Mouse (Mus musculus) mouse trophoblast stem cell (cell line): ENCODE measurements around the gene Prpsap2.

ENCODE experiments used
- in situ Hi-C, 2 experiments: fragments of 300-500 bp; cut with MseI, MboI; formaldehyde crosslinking; loops; 2 replicates in 1 of 2; 3 replicates in 1 of 2; pipeline ENCODE4 v1.15.1; 2025

Gene Prpsap2

GRCm38 (mm10) chr11:61717990-61718389 lies 43.9 kb downstream of the Prpsap2 start:
- in situ Hi-C loops, result loop anchor here (5.0 kb wide), 2 partner anchors 46 to 51 kb away; no protein-coding TSS in a partner anchor

- in situ Hi-C loops, result loop anchor here (5.0 kb wide), 2 partner anchors 43 to 48 kb away; no protein-coding TSS in a partner anchor
Observed at GRCm38 (mm10) chr11:61715130-61715529, 46.8 kb downstream of the Prpsap2 start.

- in situ Hi-C loops, result loop anchor here (5.0 kb wide), 3 partner anchors 42 to 87 kb away; no protein-coding TSS in a partner anchor
Observed at GRCm38 (mm10) chr11:61714346-61715117, 47.4 kb downstream of the Prpsap2 start.

GRCm38 (mm10) chr11:61713157-61713855 lies 48.6 kb downstream of the Prpsap2 start:
- in situ Hi-C loops, result loop anchor here (5.0 kb wide), 1 partner anchor 86 kb away; no protein-coding TSS in a partner anchor

- in situ Hi-C loops, result no loop called here
Observed at GRCm38 (mm10) chr11:61708928-61709327, 53.0 kb downstream of the Prpsap2 start.

- in situ Hi-C loops, result no loop called here
Observed at GRCm38 (mm10) chr11:61706232-61706631, 55.7 kb downstream of the Prpsap2 start.

GRCm38 (mm10) chr11:61705581-61705980 lies 56.3 kb downstream of the Prpsap2 start:
- in situ Hi-C loops, result no loop called here

GRCm38 (mm10) chr11:61702494-61702893 lies 59.4 kb downstream of the Prpsap2 start:
- in situ Hi-C loops, result no loop called here

- in situ Hi-C loops, result no loop called here
Observed at GRCm38 (mm10) chr11:61701696-61702095, 60.2 kb downstream of the Prpsap2 start.

- in situ Hi-C loops, result no loop called here
Observed at GRCm38 (mm10) chr11:61699933-61700332, 62.0 kb downstream of the Prpsap2 start.

- in situ Hi-C loops, result no loop called here
Observed at GRCm38 (mm10) chr11:61699460-61699859, 62.4 kb downstream of the Prpsap2 start.

GRCm38 (mm10) chr11:61698852-61699251 lies 63.0 kb downstream of the Prpsap2 start:
- in situ Hi-C loops, result no loop called here

- in situ Hi-C loops, result no loop called here
Observed at GRCm38 (mm10) chr11:61692996-61693395, 68.9 kb downstream of the Prpsap2 start.

GRCm38 (mm10) chr11:61687595-61687994 lies 74.3 kb downstream of the Prpsap2 start:
- in situ Hi-C loops, result no loop called here

GRCm38 (mm10) chr11:61686906-61687453 lies 74.9 kb downstream of the Prpsap2 start:
- in situ Hi-C loops, result no loop called here

GRCm38 (mm10) chr11:61686141-61686540 lies 75.7 kb downstream of the Prpsap2 start:
- in situ Hi-C loops, result no loop called here

GRCm38 (mm10) chr11:61685119-61685725 lies 76.7 kb downstream of the Prpsap2 start:
- in situ Hi-C loops, result no loop called here

- in situ Hi-C loops, result no loop called here
Observed at GRCm38 (mm10) chr11:61683907-61684731, 77.8 kb downstream of the Prpsap2 start, which contains the start of gene Fam83g. Fam83g (plus strand) TSS chr11:61684091.
